In genomic region chr11:99464836-99465235, GRCm38 (mm10) we compare ENCODE assay signal across 8 mouse cellular contexts. TPM values are rescaled to one million over a fixed set of nuclear protein-coding genes. Genes with fewer than 3 reads are reported as not detected.
DNase-seq lines count a peak whose midpoint lies in the region; ATAC-seq and TF ChIP-seq lines count a peak whose summit lies in the region.

No protein-coding gene starts in this region.

- WGBS in spleen, adult 2 months: 10% methylated on average over 5 of the region's 5 CpGs

- peak; percentile 69 for DNase-seq in cerebellum, adult 11 months
- peak; percentile 81 for DNase-seq in ZHBTc4 (ENCODE audit: low read depth, low spot score)
- DNase-seq in cerebellum, postnatal 4 days (ENCODE audit: low spot score in 2 of 2): peak; percentile 71 to 88
- peak; percentile 18 for DNase-seq in gastrocnemius, postnatal 25 days
- DNase-seq in layer of hippocampus, adult 9-10 months (ENCODE audit: low spot score): peak; percentile 75
- DNase-seq in lung, postnatal 36 days: peak; percentile 89
- peak; percentile 26 to 30 for DNase-seq in spleen, adult 2 months (ENCODE audit: low read depth in 1 of 2, low spot score in 2 of 2)

- no peak overlapping the region for H3K27ac ChIP-seq in spleen, adult 2 months (ENCODE audit: insufficient read depth, low read length)

- TF ChIP-seq CTCF in spleen, adult 2 months (IDR thresholded peaks at IDR 0.05; ENCODE audit: extremely low read depth, insufficient read depth, insufficient read length, insufficient replicate concordance): peak; percentile 73; the same call in 1 of the 2 replicates

- no peak for ATAC-seq in cerebellum, adult (ENCODE audit: insufficient number of reproducible peaks, low FRiP score, low TSS enrichment)

- no peaks in the 10 kb centered on the region for H3K36me3 ChIP-seq in spleen, adult 2 months (ENCODE audit: control insufficient read depth, insufficient read depth, low read length)

- no peaks in the 10 kb centered on the region for H3K27me3 ChIP-seq in spleen, adult 2 months (ENCODE audit: control insufficient read depth, insufficient read depth, low read length)

- H3K4me1 ChIP-seq in spleen, adult 2 months (ENCODE audit: control insufficient read depth, insufficient read depth, insufficient read length): no peaks in the 10 kb centered on the region

- no peak overlapping the region for H3K4me3 ChIP-seq in spleen, adult 2 months (ENCODE audit: extremely low read depth, insufficient read depth, insufficient read length)

- TF ChIP-seq POLR2A in spleen, adult 2 months (IDR thresholded peaks at IDR 0.05; ENCODE audit: low read depth, low read length): no peak

RNA-seq across cellular contexts. Expression of gene Krt20, which starts 26.9 kb away (rescaled TPM):
- not detected for total RNA-seq in gastrocnemius, postnatal 25 days (2021)
- 0.16 TPM in 2 replicates for polyA plus RNA-seq in spleen, adult 2 months (2012; rRNA removed)

RNA-seq across cellular contexts. Expression of gene Krt23, which starts 28.1 kb away (rescaled TPM):
- not detected for total RNA-seq in gastrocnemius, postnatal 25 days (2021)
- 0.06 and 0.14 TPM in 2 replicates for polyA plus RNA-seq in spleen, adult 2 months (2012; rRNA removed)

RNA-seq across cellular contexts. Expression of gene Krt12, which starts 42.8 kb away (rescaled TPM):
- total RNA-seq in gastrocnemius, postnatal 25 days (2021): not detected
- polyA plus RNA-seq in spleen, adult 2 months (2012; rRNA removed): 0.05 TPM in 1 of 2 replicates, not detected in the other

RNA-seq across cellular contexts. Expression of gene Krt39, which starts 56.3 kb away (rescaled TPM):
- not detected for total RNA-seq in gastrocnemius, postnatal 25 days (2021)
- polyA plus RNA-seq in spleen, adult 2 months (2012; rRNA removed): not detected in 2 replicates

Comparison
In these comparisons a context has a peak if more than half of its experiments do, and no peak if none do; other contexts are left out.
1. DNase-seq: peak in every context shown above with its lines; median percentile 89 in lung, postnatal 36 days; 81 in ZHBTc4; 80 in cerebellum, postnatal 4 days; 75 in layer of hippocampus, adult 9-10 months; 69 in cerebellum, adult 11 months; 28 in spleen, adult 2 months; 18 in gastrocnemius, postnatal 25 days.